Mouse (Mus musculus) embryonic facial prominence, embryonic 10.5 days (tissue): ENCODE measurements at regions not wholly inside any gene's neighbourhood (a gene's known extent, or its start where the extent isn't known, plus 50 kb on each side); places are given as distances from the start of the nearest gene placed in this dataset.
"Not testable (repeated sequence)": the region's sequence is repeated elsewhere in the genome, so short reads cannot be mapped to it uniquely, and the experiment has no call there.

Experiments used
- DNase-seq: peaks from one replicate; pipeline ENCODE4 v3.0.0-alpha.2; 2017; ENCODE audit warnings: low spot score
- H3K27ac ChIP-seq: fragments of 300-500 bp; sonication (generic); replicated peaks from 2 replicates; pipeline ENCODE4 v1.5.1; 2016; ENCODE audit warnings: mild to moderate bottlenecking
- H3K27me3 ChIP-seq: fragments of 300-500 bp; sonication (generic); replicated peaks from 2 replicates; pipeline ENCODE4 v1.6.1; 2016; ENCODE audit warnings: low read depth, mild to moderate bottlenecking; ENCODE audit not compliant: poor library complexity, severe bottlenecking
- H3K36me3 ChIP-seq: fragments of 300-500 bp; sonication (generic); replicated peaks from 2 replicates; pipeline ENCODE4 v1.6.1; 2016; ENCODE audit warnings: mild to moderate bottlenecking, moderate library complexity
- H3K4me1 ChIP-seq: fragments of 300-500 bp; sonication (generic); 2 replicates; pipeline ENCODE4 v1.6.1; 2016
- H3K4me3 ChIP-seq: fragments of 300-500 bp; sonication (generic); 2 replicates; pipeline ENCODE4 v1.5.1; 2016; ENCODE audit warnings: mild to moderate bottlenecking, moderate library complexity
- H3K9me3 ChIP-seq: fragments of 300-500 bp; sonication (generic); 2 replicates; pipeline ENCODE4 v1.6.1; 2016; ENCODE audit warnings: mild to moderate bottlenecking
- WGBS: fragments of 180-500 bp; shearing (Covaris S2); methylation state at CpG from one replicate; pipeline ENCODE4 v1.1.7; 2016; 5-methylcytosine and 5-hydroxymethylcytosine counted together

GRCm38 (mm10) chr8:12451857-12452256 lies 56.8 kb downstream of the Sox1 start:
- Histone ChIP-seq H3K27me3 (peaks cover 55% of the 10 kb centered on the region), H3K27ac (no peak overlapping the region)
- 57% methylated on average over 8 of the region's 8 CpGs for WGBS

GRCm38 (mm10) chr8:12455376-12455775 lies 60.3 kb downstream of the Sox1 start:
- not testable (repeated sequence) for H3K4me1 ChIP-seq, H3K9me3 ChIP-seq, H3K36me3 ChIP-seq, DNase-seq, H3K27ac ChIP-seq, H3K4me3 ChIP-seq
- 90% methylated on average over 3 of the region's 3 CpGs for WGBS
- H3K27me3 ChIP-seq: peaks cover 66% of the 10 kb centered on the region

More at GRCm38 (mm10) chr8:12451857-12452256, 56.8 kb downstream of the Sox1 start:
- DNase-seq: no peak
- Histone ChIP-seq H3K36me3 (no peaks in the 10 kb centered on the region), H3K4me1 (0 out of 2 replicates have a peak, but pooled peaks cover under 1% of the 10 kb centered on the region), H3K9me3 (no peaks in the 10 kb centered on the region), H3K4me3 (no peak overlapping the region)

GRCm38 (mm10) chr8:12456326-12456725 lies 61.2 kb downstream of the Sox1 start:
- H3K27ac ChIP-seq: no peak overlapping the region
- WGBS: 76% methylated on average over 1 of the region's 1 CpGs

GRCm38 (mm10) chr8:12457015-12457414 lies 61.9 kb downstream of the Sox1 start:
- no peak for DNase-seq
- no peak overlapping the region for H3K4me3 ChIP-seq
- peaks cover 71% of the 10 kb centered on the region for H3K27me3 ChIP-seq
- no peak overlapping the region for H3K27ac ChIP-seq
- H3K36me3 ChIP-seq: no peaks in the 10 kb centered on the region
- H3K9me3 ChIP-seq: no peaks in the 10 kb centered on the region
- WGBS: 60% methylated on average over 7 of the region's 7 CpGs
- 0 out of 2 replicates have a peak, but pooled peaks cover 5% of the 10 kb centered on the region for H3K4me1 ChIP-seq

More at GRCm38 (mm10) chr8:12456326-12456725, 61.2 kb downstream of the Sox1 start:
- no peak for DNase-seq
- H3K27me3 ChIP-seq: peaks cover 72% of the 10 kb centered on the region
- no peaks in the 10 kb centered on the region for H3K9me3 ChIP-seq
- 0 out of 2 replicates have a peak, but pooled peaks cover 5% of the 10 kb centered on the region for H3K4me1 ChIP-seq
- no peak overlapping the region for H3K4me3 ChIP-seq
- H3K36me3 ChIP-seq: no peaks in the 10 kb centered on the region

- 81% methylated on average over 7 of the region's 7 CpGs for WGBS
- DNase-seq: no peak
- no peak overlapping the region for H3K27ac ChIP-seq
- H3K27me3 ChIP-seq: peaks cover 89% of the 10 kb centered on the region
- H3K4me1 ChIP-seq: peaks cover 19% of the 10 kb centered on the region
- no peaks in the 10 kb centered on the region for H3K36me3 ChIP-seq
- H3K9me3 ChIP-seq: no peaks in the 10 kb centered on the region
- no peak overlapping the region for H3K4me3 ChIP-seq
Observed at GRCm38 (mm10) chr8:12466845-12467244, 71.8 kb downstream of the Sox1 start.

- no peaks in the 10 kb centered on the region for H3K36me3 ChIP-seq
- no peaks in the 10 kb centered on the region for H3K9me3 ChIP-seq
- H3K4me1 ChIP-seq: peaks cover 19% of the 10 kb centered on the region
- H3K27me3 ChIP-seq: peaks cover 92% of the 10 kb centered on the region
- DNase-seq: peak; percentile 78
- H3K27ac ChIP-seq: no peak overlapping the region
- no peak overlapping the region for H3K4me3 ChIP-seq
- WGBS: 63% methylated on average over 36 of the region's 36 CpGs
Observed at GRCm38 (mm10) chr8:12467386-12468326, 72.6 kb downstream of the Sox1 start.

GRCm38 (mm10) chr8:12477449-12478401 lies 82.6 kb downstream of the Sox1 start:
- H3K27me3 ChIP-seq: peaks cover 99% of the 10 kb centered on the region
- no peaks in the 10 kb centered on the region for H3K36me3 ChIP-seq
- H3K4me3 ChIP-seq: peak overlapping the region; percentile 49
- peak; percentile 55 for DNase-seq
- 8% methylated on average over 39 of the region's 39 CpGs for WGBS
- peaks cover 6% of the 10 kb centered on the region; the same call in 1 of the 2 replicates for H3K9me3 ChIP-seq
- H3K4me1 ChIP-seq: peaks cover 34% of the 10 kb centered on the region
- peak overlapping the region; percentile 70 for H3K27ac ChIP-seq

GRCm38 (mm10) chr8:12481918-12482317 lies 86.8 kb downstream of the Sox1 start:
- Histone ChIP-seq H3K4me3 (no peak overlapping the region), H3K36me3 (no peaks in the 10 kb centered on the region), H3K27ac (peak overlapping the region; percentile 24; the same call in 1 of the 2 replicates), H3K9me3 (peaks cover 2% of the 10 kb centered on the region; the same call in 1 of the 2 replicates), H3K4me1 (peaks cover 54% of the 10 kb centered on the region), H3K27me3 (peaks cover 100% of the 10 kb centered on the region)
- no peak for DNase-seq
- 53% methylated on average over 14 of the region's 14 CpGs for WGBS

GRCm38 (mm10) chr8:12483551-12483950 lies 88.5 kb downstream of the Sox1 start:
- Histone ChIP-seq H3K27ac (no peak overlapping the region), H3K27me3 (peaks cover 97% of the 10 kb centered on the region), H3K36me3 (no peaks in the 10 kb centered on the region), H3K9me3 (no peaks in the 10 kb centered on the region), H3K4me1 (peaks cover 42% of the 10 kb centered on the region), H3K4me3 (no peak overlapping the region)
- DNase-seq: no peak
- 66% methylated on average over 3 of the region's 3 CpGs for WGBS

- H3K9me3 ChIP-seq: no peaks in the 10 kb centered on the region
- no peak overlapping the region for H3K27ac ChIP-seq
- no peak overlapping the region for H3K4me3 ChIP-seq
- peaks cover 84% of the 10 kb centered on the region for H3K27me3 ChIP-seq
- WGBS: 77% methylated on average over 7 of the region's 7 CpGs
- DNase-seq: no peak
- peaks cover 33% of the 10 kb centered on the region for H3K4me1 ChIP-seq
- H3K36me3 ChIP-seq: no peaks in the 10 kb centered on the region
Observed at GRCm38 (mm10) chr8:12485326-12485725, 87.5 kb upstream of the Spaca7 start.

GRCm38 (mm10) chr8:12486331-12487061 lies 86.3 kb upstream of the Spaca7 start:
- H3K36me3 ChIP-seq: no peaks in the 10 kb centered on the region
- H3K9me3 ChIP-seq: no peaks in the 10 kb centered on the region
- peak overlapping the region; percentile 37 for H3K27ac ChIP-seq
- no peak for DNase-seq
- WGBS: 69% methylated on average over 22 of the region's 22 CpGs
- H3K4me3 ChIP-seq: no peak overlapping the region
- H3K27me3 ChIP-seq: peaks cover 77% of the 10 kb centered on the region
- H3K4me1 ChIP-seq: peaks cover 33% of the 10 kb centered on the region

- Histone ChIP-seq H3K4me1 (peaks cover 26% of the 10 kb centered on the region), H3K36me3 (no peaks in the 10 kb centered on the region), H3K9me3 (no peaks in the 10 kb centered on the region), H3K27ac (no peak overlapping the region), H3K27me3 (peaks cover 72% of the 10 kb centered on the region), H3K4me3 (no peak overlapping the region)
- DNase-seq: no peak
- 48% methylated on average over 11 of the region's 11 CpGs for WGBS
Observed at GRCm38 (mm10) chr8:12487201-12487600, 85.6 kb upstream of the Spaca7 start.
